Mouse (Mus musculus) brain, embryonic 14.5 days (tissue): ENCODE measurements around the gene Vps13d.

Source experiments
- CTCF ChIP-seq: fragments of 200-500 bp; IDR thresholded peaks from 2 replicates; pipeline ENCODE4 v1.5.1; 2012; ENCODE audit warnings: inconsistent platforms, mild to moderate bottlenecking, moderate library complexity, borderline replicate concordance; ENCODE audit not compliant: insufficient read depth, insufficient read length; ENCODE audit errors: extremely low read depth
- POLR2A ChIP-seq: fragments of 200-500 bp; IDR thresholded peaks from 2 replicates; pipeline ENCODE4 v1.6.1; 2012; ENCODE audit warnings: mild to moderate bottlenecking, inconsistent platforms, borderline replicate concordance; ENCODE audit not compliant: poor library complexity, insufficient read depth, insufficient read length, severe bottlenecking; ENCODE audit errors: extremely low read depth

- TF ChIP-seq CTCF (no peak), POLR2A (no peak)
Observed at GRCm38 (mm10) chr4:144961232-144961631, 233.6 kb downstream of the Vps13d start.
